Mouse (Mus musculus) cerebellum, postnatal 4 days (tissue): ENCODE data around the gene Gspt1.
A peak's percentile ranks its signal among the peaks of the same experiment; 100 is the strongest.

Experiments used
- DNase-seq, 2 experiments: peaks; one replicate each; pipeline ENCODE4 v3.0.0; 2022; ENCODE audit warnings: low spot score in 2 of 2, mixed read lengths in 1 of 2

Gene Gspt1

GRCm38 (mm10) chr16:11202571-11203554 lies 51.3 kb downstream of the Gspt1 start, which contains the start of gene Rsl1d1:
TSS of gene Rsl1d1 (minus strand) at chr16:11203331.
- DNase-seq: peak; percentile 81 to 86

- no peak for DNase-seq
Observed at GRCm38 (mm10) chr16:11201740-11202394, 52.3 kb downstream of the Gspt1 start.

- no peak for DNase-seq
Observed at GRCm38 (mm10) chr16:11200247-11200646, 53.9 kb downstream of the Gspt1 start.

- no peak for DNase-seq
Observed at GRCm38 (mm10) chr16:11198467-11198866, 55.7 kb downstream of the Gspt1 start.

- no peak for DNase-seq
Observed at GRCm38 (mm10) chr16:11197052-11197451, 57.1 kb downstream of the Gspt1 start.

- no peak for DNase-seq
Observed at GRCm38 (mm10) chr16:11193231-11193630, 60.9 kb downstream of the Gspt1 start.

- DNase-seq: peak in 1 of 2 experiments; percentile 8
Observed at GRCm38 (mm10) chr16:11190150-11190549, 64.0 kb downstream of the Gspt1 start.

GRCm38 (mm10) chr16:11177404-11177803 lies 76.7 kb downstream of the Gspt1 start:
- no peak for DNase-seq

GRCm38 (mm10) chr16:11176884-11177244 lies 77.3 kb downstream of the Gspt1 start:
- no peak for DNase-seq

GRCm38 (mm10) chr16:11176208-11176883 lies 77.8 kb downstream of the Gspt1 start, which contains the start of gene Zc3h7a:
TSS of gene Zc3h7a (minus strand) at chr16:11176393.
- peak; percentile 68 to 87 for DNase-seq

GRCm38 (mm10) chr16:11175489-11176207 lies 78.5 kb downstream of the Gspt1 start:
- peak in 1 of 2 experiments; percentile 25 for DNase-seq

- DNase-seq: no peak
Observed at GRCm38 (mm10) chr16:11175100-11175488, 79.0 kb downstream of the Gspt1 start.

GRCm38 (mm10) chr16:11174671-11175081 lies 79.4 kb downstream of the Gspt1 start:
- DNase-seq: peak in 1 of 2 experiments; percentile 50

GRCm38 (mm10) chr16:11171679-11172078 lies 82.4 kb downstream of the Gspt1 start:
- DNase-seq: no peak
